Mouse (Mus musculus) ES-Bruce4 (cell line): ENCODE data around the gene Dnajc6. TPM values are rescaled to one million over a fixed set of nuclear protein-coding genes. Genes with fewer than 3 reads are reported as not detected.

Source experiments
- H3K27ac ChIP-seq: 2 replicates; pipeline ENCODE4 v1.5.1; 2012; ENCODE audit warnings: low read length, inconsistent platforms; ENCODE audit not compliant: insufficient read depth
- H3K27me3 ChIP-seq: 2 replicates; pipeline ENCODE4 v1.6.1; 2012; ENCODE audit warnings: mild to moderate bottlenecking, low read length, inconsistent platforms; ENCODE audit not compliant: control insufficient read depth, poor library complexity, insufficient read depth, severe bottlenecking
- H3K36me3 ChIP-seq: 2 replicates; pipeline ENCODE4 v1.6.1; 2012; ENCODE audit warnings: inconsistent platforms, mild to moderate bottlenecking, low read length, moderate library complexity; ENCODE audit not compliant: control insufficient read depth, poor library complexity, insufficient read depth, severe bottlenecking
- H3K4me1 ChIP-seq: one replicate; pipeline ENCODE4 v1.8.1; 2011; ENCODE audit warnings: low read length; ENCODE audit not compliant: control insufficient read depth, insufficient read depth
- H3K4me3 ChIP-seq: 2 replicates; pipeline ENCODE4 v1.5.1; 2011; ENCODE audit warnings: low read depth, mild to moderate bottlenecking, low read length
- H3K9ac ChIP-seq: 2 replicates; pipeline ENCODE4 v1.6.1; 2012; ENCODE audit warnings: low read depth, mild to moderate bottlenecking, inconsistent platforms; ENCODE audit not compliant: poor library complexity, severe bottlenecking
- H3K9me3 ChIP-seq: replicated peaks from 2 replicates; pipeline ENCODE4 v1.6.1; 2012; ENCODE audit warnings: mild to moderate bottlenecking, low read length, inconsistent platforms; ENCODE audit not compliant: control insufficient read depth, poor library complexity, insufficient read depth, severe bottlenecking
- CTCF ChIP-seq: IDR thresholded peaks from one replicate; pipeline ENCODE4 v1.8.1; 2011; ENCODE audit warnings: low read depth, low read length
- EP300 ChIP-seq: IDR thresholded peaks from 2 replicates; pipeline ENCODE4 v1.6.1; 2011; ENCODE audit warnings: low read depth, low read length; ENCODE audit not compliant: insufficient read depth
- POLR2A ChIP-seq: IDR thresholded peaks from one replicate; pipeline ENCODE4 v1.8.1; 2011; ENCODE audit warnings: low read length; ENCODE audit not compliant: insufficient read depth
- polyA plus RNA-seq: library from polyadenylated mRNA; stranded (reverse); fragments of >200 nt; gene quantifications from 2 replicates; pipeline ENCODE4 v1.2.4, GENCODE M21; 2011; ENCODE audit warnings: low read depth; ENCODE audit not compliant: missing spikeins, insufficient read depth, insufficient read length

Gene Dnajc6
- polyA plus RNA-seq, 1 experiment, result 15.5 TPM

GRCm38 (mm10) chr4:101469242-101469641, 27.2 kb upstream of the Dnajc6 start:
- H3K9ac ChIP-seq, result no peak overlapping the region
- H3K36me3 ChIP-seq, result 0 out of 2 replicates have a peak, but pooled peaks cover 3% of the 10 kb centered on the region
- TF ChIP-seq POLR2A (no peak), CTCF (no peak), EP300 (no peak)
- H3K27me3 ChIP-seq, result no peaks in the 10 kb centered on the region
- H3K27ac ChIP-seq, result no peak overlapping the region
- no peaks in the 10 kb centered on the region for H3K4me1 ChIP-seq
- H3K4me3 ChIP-seq, result no peak overlapping the region
- H3K9me3 ChIP-seq, result no peaks in the 10 kb centered on the region

- Histone ChIP-seq H3K27ac (no peak overlapping the region), H3K4me1 (no peaks in the 10 kb centered on the region), H3K9ac (no peak overlapping the region), H3K9me3 (no peaks in the 10 kb centered on the region), H3K4me3 (no peak overlapping the region), H3K27me3 (no peaks in the 10 kb centered on the region), H3K36me3 (no peaks in the 10 kb centered on the region)
- TF ChIP-seq CTCF (no peak), POLR2A (no peak), EP300 (no peak)
These were observed 25.9 kb upstream of the Dnajc6 start for GRCm38 (mm10) chr4:101470543-101470942.

GRCm38 (mm10) chr4:101472767-101473166, 23.7 kb upstream of the Dnajc6 start:
- TF ChIP-seq CTCF (no peak), EP300 (no peak), POLR2A (no peak)

DNA sequence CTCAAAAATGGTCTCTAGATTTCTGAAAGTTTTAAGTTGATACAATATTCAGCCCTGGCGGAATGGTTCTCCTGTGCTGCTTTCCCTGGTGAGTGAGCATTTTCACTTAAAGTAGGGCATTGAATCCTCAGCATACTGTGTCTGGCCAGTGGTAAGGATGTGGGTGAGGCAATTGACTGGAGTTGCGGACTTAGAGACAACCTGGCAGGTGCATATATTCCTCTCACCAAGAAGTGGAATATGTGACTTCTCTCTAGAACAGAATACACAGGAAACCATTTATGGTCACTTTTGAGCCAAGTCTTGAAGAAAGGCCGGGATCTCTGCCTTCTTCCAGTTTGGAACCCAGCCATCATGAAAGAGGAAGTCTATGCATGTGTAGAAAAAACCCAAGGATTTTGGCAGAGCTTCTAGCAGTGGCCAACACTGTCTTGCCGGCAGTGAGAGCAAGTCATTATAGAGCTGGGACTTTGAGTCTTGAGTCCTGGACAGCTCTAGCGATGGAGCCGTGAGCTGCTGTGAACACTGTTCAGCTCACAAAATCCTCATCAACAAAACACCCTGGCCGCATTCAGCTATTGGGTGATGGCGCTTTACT, 6.0 kb upstream of the Dnajc6 start:
- TF ChIP-seq POLR2A, result no peak
- no peak for TF ChIP-seq CTCF
- TF ChIP-seq EP300, result no peak
- no peak overlapping the region for H3K4me3 ChIP-seq
- H3K9me3 ChIP-seq, result no peaks in the 10 kb centered on the region; the same call in 1 of the 2 replicates
- no peaks in the 10 kb centered on the region for H3K36me3 ChIP-seq
- H3K4me1 ChIP-seq, result no peaks in the 10 kb centered on the region
- H3K9ac ChIP-seq, result no peak overlapping the region
- no peaks in the 10 kb centered on the region; the same call in 1 of the 2 replicates for H3K27me3 ChIP-seq
- H3K27ac ChIP-seq, result no peak overlapping the region

More at GRCm38 (mm10) chr4:101472767-101473166, 23.7 kb upstream of the Dnajc6 start:
- no peaks in the 10 kb centered on the region for H3K9me3 ChIP-seq
- no peak overlapping the region for H3K4me3 ChIP-seq
- H3K27ac ChIP-seq, result no peak overlapping the region
- H3K4me1 ChIP-seq, result no peaks in the 10 kb centered on the region
- H3K27me3 ChIP-seq, result no peaks in the 10 kb centered on the region
- no peak overlapping the region for H3K9ac ChIP-seq
- H3K36me3 ChIP-seq, result no peaks in the 10 kb centered on the region

GRCm38 (mm10) chr4:101491704-101492103, 4.7 kb upstream of the Dnajc6 start:
- no peak for TF ChIP-seq CTCF
- no peak for TF ChIP-seq EP300
- no peak for TF ChIP-seq POLR2A
- Histone ChIP-seq H3K36me3 (no peaks in the 10 kb centered on the region), H3K9me3 (no peaks in the 10 kb centered on the region; the same call in 1 of the 2 replicates), H3K9ac (no peak overlapping the region), H3K27ac (no peak overlapping the region), H3K27me3 (no peaks in the 10 kb centered on the region; the same call in 1 of the 2 replicates), H3K4me3 (no peak overlapping the region), H3K4me1 (no peaks in the 10 kb centered on the region)

DNA sequence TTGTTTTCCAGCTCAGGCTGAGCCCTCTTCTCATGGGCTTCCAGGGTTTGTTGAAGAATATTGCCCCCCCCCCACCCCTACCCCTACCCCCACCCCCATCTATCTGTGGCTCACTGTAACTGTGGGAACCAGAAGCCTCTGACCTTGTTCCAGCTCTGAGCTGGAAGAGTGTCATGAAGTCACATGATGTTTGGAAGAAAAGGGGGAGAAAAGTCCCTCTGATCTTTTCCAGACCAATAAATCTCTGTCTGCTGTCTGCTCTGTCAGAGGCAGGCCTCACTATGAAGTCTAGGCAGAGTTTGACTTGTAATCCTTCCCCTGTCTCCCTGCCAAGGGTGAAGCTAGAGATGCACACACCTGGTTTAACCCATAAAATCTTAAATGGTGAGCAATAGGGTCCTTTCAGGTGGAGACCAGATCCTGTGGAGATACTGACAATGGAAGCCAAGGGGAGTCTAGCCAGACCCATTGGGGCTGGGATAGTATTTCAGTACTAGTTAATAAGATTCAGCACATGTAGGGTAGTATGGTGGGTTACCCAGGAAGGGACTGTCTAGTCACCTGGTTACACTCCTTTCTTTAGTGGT, 2.7 kb upstream of the Dnajc6 start:
- Histone ChIP-seq H3K9ac (no peak overlapping the region), H3K4me3 (no peak overlapping the region), H3K4me1 (no peaks in the 10 kb centered on the region), H3K36me3 (no peaks in the 10 kb centered on the region), H3K9me3 (no peaks in the 10 kb centered on the region), H3K27ac (no peak overlapping the region), H3K27me3 (no peaks in the 10 kb centered on the region; the same call in 1 of the 2 replicates)
- TF ChIP-seq CTCF, result no peak
